Mouse (Mus musculus) kidney, adult 2 months (tissue): ENCODE data around the gene Litaf.

Experiments
- CTCF ChIP-seq: fragments of 200-500 bp; conservative IDR thresholded peaks from 2 replicates; pipeline ENCODE4 v1.5.1; 2011; ENCODE audit warnings: low read depth, mild to moderate bottlenecking, control low read depth, low read length, moderate library complexity, mixed read lengths; ENCODE audit not compliant: insufficient read depth, insufficient read length
- POLR2A ChIP-seq: fragments of 200-500 bp; IDR thresholded peaks from one replicate; pipeline ENCODE4 v1.6.1; 2011; ENCODE audit warnings: low read depth, low read length, control low read depth

- no peak for TF ChIP-seq POLR2A
- no peak for TF ChIP-seq CTCF
Measured at GRCm38 (mm10) chr16:10967756-10968155, 98.2 kb downstream of the Litaf start.
